Mouse (Mus musculus): ENCODE data around the gene Cyp2j5. TPM values are rescaled to one million over a fixed set of nuclear protein-coding genes. Genes with fewer than 3 reads are reported as not detected.
A peak's percentile ranks its signal among the peaks of the same experiment; 100 is the strongest.

Cyp2j5 gene
- total RNA-seq (2014; rRNA removed) (677 and 909 TPM in 2 replicates), polyA plus RNA-seq (2012; rRNA removed) (128 and 170 TPM in 2 replicates)

- DNase-seq (ENCODE audit: extremely low read depth, low read depth, low spot score) = peak; percentile 99
- H3K27ac ChIP-seq (replicated peaks; ENCODE audit: insufficient read depth, low read depth, low read length) = peak within 1 kb of the TSS; percentile 100
- 16% methylated on average over 2 of the region's 2 CpGs for WGBS
- peaks cover 2% of the 10 kb centered on the region; the same call in 1 of the 2 replicates for H3K4me1 ChIP-seq (ENCODE audit: control insufficient read depth, insufficient read depth, low read length)
- peaks cover 4% of the 10 kb centered on the region for H3K79me2 ChIP-seq (ENCODE audit: control insufficient read depth, insufficient read depth, low read length)
- peak within 1 kb of the TSS; percentile 99 for H3K4me3 ChIP-seq (ENCODE audit: insufficient read depth, low read depth, low read length)
- H3K9ac ChIP-seq (ENCODE audit: low read depth, low read length) = peak within 1 kb of the TSS; percentile 100
- no peaks in the 10 kb centered on the region for H3K27me3 ChIP-seq (ENCODE audit: control insufficient read depth, insufficient read depth, low read length)
- TF ChIP-seq CTCF (IDR thresholded peaks at IDR 0.05; ENCODE audit: low read depth, low read length) = no peak
- peak; percentile 52; the same call in 1 of the 2 replicates for TF ChIP-seq POLR2A (IDR thresholded peaks at IDR 0.05; ENCODE audit: extremely low read depth, insufficient read depth, low read length)
- peaks cover 14% of the 10 kb centered on the region for H3K36me3 ChIP-seq (ENCODE audit: control insufficient read depth, insufficient read depth, low read length)
These were observed at the start of gene Cyp2j5 for GRCm38 (mm10) chr4:96663991-96664390. Gene Cyp2j5, minus strand, starts transcription at chr4:96664154.

GRCm38 (mm10) chr4:96705281-96705951 is 41.5 kb upstream of the Cyp2j5 start:
- WGBS = 62% methylated on average over 2 of the region's 2 CpGs
- no peak overlapping the region for H3K9ac ChIP-seq (ENCODE audit: low read depth, low read length)
- H3K27me3 ChIP-seq (ENCODE audit: control insufficient read depth, insufficient read depth, low read length) = no peaks in the 10 kb centered on the region
- H3K4me1 ChIP-seq (ENCODE audit: control insufficient read depth, insufficient read depth, low read length) = peaks cover 5% of the 10 kb centered on the region; the same call in 1 of the 2 replicates
- no peak overlapping the region for H3K4me3 ChIP-seq (ENCODE audit: insufficient read depth, low read depth, low read length)
- no peaks in the 10 kb centered on the region for H3K79me2 ChIP-seq (ENCODE audit: control insufficient read depth, insufficient read depth, low read length)
- no peak for TF ChIP-seq POLR2A (IDR thresholded peaks at IDR 0.05; ENCODE audit: extremely low read depth, insufficient read depth, low read length)
- TF ChIP-seq CTCF (IDR thresholded peaks at IDR 0.05; ENCODE audit: low read depth, low read length) = no peak; the same call in 1 of the 2 replicates
- H3K27ac ChIP-seq (replicated peaks; ENCODE audit: insufficient read depth, low read depth, low read length) = no peak overlapping the region
- peak; percentile 84 for DNase-seq (ENCODE audit: extremely low read depth, low read depth, low spot score)
- no peaks in the 10 kb centered on the region for H3K36me3 ChIP-seq (ENCODE audit: control insufficient read depth, insufficient read depth, low read length)

- Histone ChIP-seq H3K79me2 (ENCODE audit: control insufficient read depth, insufficient read depth, low read length) (no peaks in the 10 kb centered on the region), H3K27ac (replicated peaks; ENCODE audit: insufficient read depth, low read depth, low read length) (no peak overlapping the region), H3K27me3 (ENCODE audit: control insufficient read depth, insufficient read depth, low read length) (no peaks in the 10 kb centered on the region), H3K9ac (ENCODE audit: low read depth, low read length) (no peak overlapping the region), H3K4me1 (ENCODE audit: control insufficient read depth, insufficient read depth, low read length) (no peaks in the 10 kb centered on the region), H3K36me3 (ENCODE audit: control insufficient read depth, insufficient read depth, low read length) (no peaks in the 10 kb centered on the region), H3K4me3 (ENCODE audit: insufficient read depth, low read depth, low read length) (no peak overlapping the region)
- 68% methylated on average over 5 of the region's 5 CpGs for WGBS
- TF ChIP-seq CTCF (IDR thresholded peaks at IDR 0.05; ENCODE audit: low read depth, low read length) (no peak), POLR2A (IDR thresholded peaks at IDR 0.05; ENCODE audit: extremely low read depth, insufficient read depth, low read length) (no peak)
- no peak for DNase-seq (ENCODE audit: extremely low read depth, low read depth, low spot score)
These were observed 34.2 kb upstream of the Cyp2j5 start for GRCm38 (mm10) chr4:96698218-96698561.

GRCm38 (mm10) chr4:96697511-96698217 is 33.7 kb upstream of the Cyp2j5 start:
- H3K4me3 ChIP-seq (ENCODE audit: insufficient read depth, low read depth, low read length) = no peak overlapping the region
- no peak for DNase-seq (ENCODE audit: extremely low read depth, low read depth, low spot score)
- no peaks in the 10 kb centered on the region for H3K4me1 ChIP-seq (ENCODE audit: control insufficient read depth, insufficient read depth, low read length)
- no peaks in the 10 kb centered on the region for H3K36me3 ChIP-seq (ENCODE audit: control insufficient read depth, insufficient read depth, low read length)
- no peak overlapping the region for H3K9ac ChIP-seq (ENCODE audit: low read depth, low read length)
- H3K79me2 ChIP-seq (ENCODE audit: control insufficient read depth, insufficient read depth, low read length) = no peaks in the 10 kb centered on the region
- 84% methylated on average over 15 of the region's 15 CpGs for WGBS
- no peak overlapping the region for H3K27ac ChIP-seq (replicated peaks; ENCODE audit: insufficient read depth, low read depth, low read length)
- no peaks in the 10 kb centered on the region for H3K27me3 ChIP-seq (ENCODE audit: control insufficient read depth, insufficient read depth, low read length)
- TF ChIP-seq CTCF (IDR thresholded peaks at IDR 0.05; ENCODE audit: low read depth, low read length) (no peak), POLR2A (IDR thresholded peaks at IDR 0.05; ENCODE audit: extremely low read depth, insufficient read depth, low read length) (no peak)

- H3K36me3 ChIP-seq (ENCODE audit: control insufficient read depth, insufficient read depth, low read length) = no peaks in the 10 kb centered on the region
- H3K79me2 ChIP-seq (ENCODE audit: control insufficient read depth, insufficient read depth, low read length) = no peaks in the 10 kb centered on the region
- DNase-seq (ENCODE audit: extremely low read depth, low read depth, low spot score) = no peak
- no peak overlapping the region for H3K27ac ChIP-seq (replicated peaks; ENCODE audit: insufficient read depth, low read depth, low read length)
- no peaks in the 10 kb centered on the region for H3K4me1 ChIP-seq (ENCODE audit: control insufficient read depth, insufficient read depth, low read length)
- H3K27me3 ChIP-seq (ENCODE audit: control insufficient read depth, insufficient read depth, low read length) = no peaks in the 10 kb centered on the region
- H3K9ac ChIP-seq (ENCODE audit: low read depth, low read length) = no peak overlapping the region
- WGBS = 40% methylated on average over 13 of the region's 13 CpGs
- no peak overlapping the region for H3K4me3 ChIP-seq (ENCODE audit: insufficient read depth, low read depth, low read length)
- TF ChIP-seq CTCF (IDR thresholded peaks at IDR 0.05; ENCODE audit: low read depth, low read length) = peak; percentile 49; the same call in 1 of the 2 replicates
- TF ChIP-seq POLR2A (IDR thresholded peaks at IDR 0.05; ENCODE audit: extremely low read depth, insufficient read depth, low read length) = no peak
These were observed 32.8 kb upstream of the Cyp2j5 start for GRCm38 (mm10) chr4:96696614-96697360.

Data from liver, adult 2 months (tissue).